Comparison of ENCODE assay signal across 13 mouse cellular contexts in the genomic region with DNA sequence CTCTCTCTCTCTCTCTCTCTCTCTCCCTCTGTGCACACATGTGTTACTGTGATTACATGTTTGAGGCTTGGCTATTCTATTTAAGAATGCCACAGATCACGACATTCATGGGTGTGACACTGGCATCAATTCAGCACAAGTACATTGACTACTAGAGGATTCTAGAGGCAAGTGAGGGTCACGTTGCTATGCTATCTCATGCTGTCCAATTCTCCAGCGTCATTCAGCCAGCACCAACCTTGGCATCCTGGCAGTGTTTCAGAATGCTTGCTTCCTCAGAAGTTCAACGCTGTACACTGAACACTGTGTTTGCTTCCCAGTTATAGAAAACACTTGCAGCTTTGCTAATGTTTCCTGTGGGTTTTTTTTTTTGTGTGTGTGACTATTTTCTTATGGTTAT.
DNase-seq lines count a peak whose midpoint lies in the region; ATAC-seq and TF ChIP-seq lines count a peak whose summit lies in the region.
"Had no signal": no experiment of that assay in that cellular context is flagged by ENCODE, and none has a peak within 500 bp of the region (broad histone marks: within the 10 kb centered on the region; RNA-seq: fewer than 3 reads in every experiment).

No protein-coding gene starts in this region.

- peaks cover 15% of the 10 kb centered on the region for H3K36me3 ChIP-seq in heart, adult 2 months (ENCODE audit: control insufficient read depth, insufficient read depth, low read length)
- no peaks in the 10 kb centered on the region for H3K36me3 ChIP-seq in hindbrain, embryonic 13.5 days
- H3K36me3 ChIP-seq: hindbrain, embryonic 12.5 days had no signal

- H3K4me3 ChIP-seq in heart, adult 2 months = no peak overlapping the region
- H3K4me3 ChIP-seq in hindbrain, embryonic 13.5 days = no peak overlapping the region
- H3K4me3 ChIP-seq: hindbrain, embryonic 12.5 days had no signal

- TF ChIP-seq CTCF in heart, adult 2 months (IDR thresholded peaks at IDR 0.05) = no peak

- H3K4me2 ChIP-seq in hindbrain, embryonic 13.5 days = no peak overlapping the region
- H3K4me2 ChIP-seq: hindbrain, embryonic 12.5 days had no signal

- 2% methylated on average over 4 of the region's 4 CpGs for WGBS in heart, adult 2 months
- WGBS in hindbrain, embryonic 13.5 days = 67% methylated on average over 4 of the region's 4 CpGs

- no peaks in the 10 kb centered on the region for H3K79me2 ChIP-seq in heart, adult 2 months (replicated peaks; ENCODE audit: control insufficient read depth, insufficient read depth, low read length)

- H3K9me3 ChIP-seq in hindbrain, embryonic 13.5 days = no peaks in the 10 kb centered on the region
- H3K9me3 ChIP-seq: hindbrain, embryonic 12.5 days had no signal

- no peak for ATAC-seq in hindbrain, embryonic 13.5 days (ENCODE audit: low FRiP score)
- ATAC-seq: liver, postnatal 0 days; Patski had no signal

- H3K27ac ChIP-seq in heart, adult 2 months = peak overlapping the region; percentile 65
- H3K27ac ChIP-seq in hindbrain, embryonic 13.5 days = no peak overlapping the region
- H3K27ac ChIP-seq: hindbrain, embryonic 12.5 days; kidney, postnatal 0 days had no signal

- intact Hi-C loops in heart, adult 2 months (cut with DNase I) = loop anchor here (5.0 kb wide), 1 partner anchor 105 kb away; no protein-coding TSS in a partner anchor
- intact Hi-C loops in heart, postnatal 36 days (cut with DNase I) = no loop called here

- no peak overlapping the region for H3K9ac ChIP-seq in heart, adult 2 months (ENCODE audit: low read depth, low read length)
- no peak overlapping the region for H3K9ac ChIP-seq in hindbrain, embryonic 13.5 days
- H3K9ac ChIP-seq: hindbrain, embryonic 12.5 days; liver, postnatal 0 days had no signal

- TF ChIP-seq POLR2A in heart, adult 2 months (IDR thresholded peaks at IDR 0.05; ENCODE audit: insufficient read depth, low read depth, low read length) = no peak

- H3K4me1 ChIP-seq in heart, adult 2 months (ENCODE audit: control insufficient read depth, insufficient read depth, low read length) = peaks cover 12% of the 10 kb centered on the region
- H3K4me1 ChIP-seq in hindbrain, embryonic 13.5 days (replicated peaks) = no peaks in the 10 kb centered on the region
- H3K4me1 ChIP-seq: hindbrain, embryonic 12.5 days had no signal

- TF ChIP-seq EP300 in heart, adult 2 months (IDR thresholded peaks at IDR 0.05; ENCODE audit: insufficient read depth, low read depth, low read length) = 0 out of 2 replicates have a peak, but pooled peaks have one; percentile 52

- no peaks in the 10 kb centered on the region for H3K27me3 ChIP-seq in heart, adult 2 months (ENCODE audit: control insufficient read depth, insufficient read depth, low read length)
- no peaks in the 10 kb centered on the region for H3K27me3 ChIP-seq in hindbrain, embryonic 13.5 days
- H3K27me3 ChIP-seq: hindbrain, embryonic 12.5 days; Patski had no signal

- DNase-seq in cerebellum, postnatal 10 days = peak; percentile 32 to 33
- DNase-seq in cerebellum, adult 11 months = no peak
- DNase-seq in MEL-GATA-1-ER (ENCODE audit: extremely low read depth, low read depth) = peak; percentile 10
- DNase-seq in heart, adult 2 months = peak; percentile 37 to 45
- peak; percentile 24 to 43 for DNase-seq in heart, postnatal 36 days
- no peak for DNase-seq in layer of hippocampus, postnatal 14 days (ENCODE audit: low spot score in 2 of 2)
- DNase-seq in frontal cortex, postnatal 36 days (ENCODE audit: low spot score in 2 of 2) = no peak
- DNase-seq: left cerebral cortex, postnatal 4 days; liver, postnatal 0 days had no signal

Comparison
In these comparisons a context has a peak if more than half of its experiments do, and no peak if none do; other contexts are left out.
1. DNase-seq: peak in cerebellum, postnatal 10 days (2 of 2), MEL-GATA-1-ER (single experiment), heart, adult 2 months (2 of 2) and heart, postnatal 36 days (2 of 2); none in cerebellum, adult 11 months (single experiment), layer of hippocampus, postnatal 14 days (0 of 2) and frontal cortex, postnatal 36 days (0 of 2).